Mouse (Mus musculus) spleen, adult 2 months (tissue): ENCODE results near the gene Mdc1. TPM values are rescaled to one million over a fixed set of nuclear protein-coding genes. Genes with fewer than 3 reads are reported as not detected.

ENCODE experiments used
- DNase-seq, 2 experiments: peaks; one replicate each; pipeline versions ENCODE4 v3.0.0 to v3.0.0-alpha.2; 2012 to 2021; ENCODE audit warnings: low spot score in 2 of 2, low read depth in 1 of 2
- H3K27ac ChIP-seq: fragments of 200-500 bp; 2 replicates; pipeline ENCODE4 v1.5.1; 2012; ENCODE audit warnings: low read length, inconsistent platforms; ENCODE audit not compliant: insufficient read depth
- H3K27me3 ChIP-seq: fragments of 200-500 bp; 2 replicates; pipeline ENCODE4 v1.6.1; 2012; ENCODE audit warnings: mild to moderate bottlenecking, moderate library complexity, low read length, inconsistent platforms; ENCODE audit not compliant: control insufficient read depth, insufficient read depth
- H3K36me3 ChIP-seq: fragments of 200-500 bp; 2 replicates; pipeline ENCODE4 v1.6.1; 2012; ENCODE audit warnings: mild to moderate bottlenecking, low read length, inconsistent platforms; ENCODE audit not compliant: control insufficient read depth, insufficient read depth
- H3K4me1 ChIP-seq: fragments of 200-500 bp; 2 replicates; pipeline ENCODE4 v1.6.1; 2011; ENCODE audit warnings: inconsistent platforms; ENCODE audit not compliant: control insufficient read depth, insufficient read depth, insufficient read length
- H3K4me3 ChIP-seq: fragments of 200-500 bp; 2 replicates; pipeline ENCODE4 v1.5.1; 2011; ENCODE audit warnings: mild to moderate bottlenecking, inconsistent platforms; ENCODE audit not compliant: insufficient read depth, insufficient read length; ENCODE audit errors: extremely low read depth
- CTCF ChIP-seq: fragments of 200-500 bp; IDR thresholded peaks from 2 replicates; pipeline ENCODE4 v1.5.1; 2011; ENCODE audit warnings: mild to moderate bottlenecking, inconsistent platforms; ENCODE audit not compliant: insufficient read depth, insufficient read length, insufficient replicate concordance; ENCODE audit errors: extremely low read depth
- POLR2A ChIP-seq: fragments of 200-500 bp; IDR thresholded peaks from 2 replicates; pipeline ENCODE4 v1.6.1; 2011; ENCODE audit warnings: low read depth, low read length, inconsistent platforms
- WGBS: fragments of 180-500 bp; shearing (Covaris S2); methylation state at CpG from one replicate; pipeline ENCODE4 v1.1.7; 2018; 5-methylcytosine and 5-hydroxymethylcytosine counted together
- polyA plus RNA-seq: library from polyadenylated mRNA; depleted of rRNA; stranded (reverse); fragments of >200 nt; gene quantifications from 2 replicates; pipeline ENCODE4 v1.2.3, GENCODE M21; 2012

The Mdc1 gene
- polyA plus RNA-seq, 1 experiment: 11.6 TPM

- Histone ChIP-seq H3K27ac (peak within 1 kb of the TSS; percentile 81), H3K4me3 (peak within 1 kb of the TSS; percentile 88), H3K27me3 (no peaks in the 10 kb centered on the region), H3K36me3 (peaks cover 8% of the 10 kb centered on the region), H3K4me1 (no peaks in the 10 kb centered on the region; the same call in 1 of the 2 replicates)
- WGBS: under 1% methylated on average over 78 of the region's 86 CpGs
- TF ChIP-seq CTCF (no peak), POLR2A (no peak)
- DNase-seq: peak; percentile 84 to 89
Measured at GRCm38 (mm10) chr17:35896781-35897643, 55.7 kb downstream of the Mdc1 start, which contains the start of gene 2310061I04Rik. 2310061I04Rik (minus strand) TSS chr17:35897431.

DNA sequence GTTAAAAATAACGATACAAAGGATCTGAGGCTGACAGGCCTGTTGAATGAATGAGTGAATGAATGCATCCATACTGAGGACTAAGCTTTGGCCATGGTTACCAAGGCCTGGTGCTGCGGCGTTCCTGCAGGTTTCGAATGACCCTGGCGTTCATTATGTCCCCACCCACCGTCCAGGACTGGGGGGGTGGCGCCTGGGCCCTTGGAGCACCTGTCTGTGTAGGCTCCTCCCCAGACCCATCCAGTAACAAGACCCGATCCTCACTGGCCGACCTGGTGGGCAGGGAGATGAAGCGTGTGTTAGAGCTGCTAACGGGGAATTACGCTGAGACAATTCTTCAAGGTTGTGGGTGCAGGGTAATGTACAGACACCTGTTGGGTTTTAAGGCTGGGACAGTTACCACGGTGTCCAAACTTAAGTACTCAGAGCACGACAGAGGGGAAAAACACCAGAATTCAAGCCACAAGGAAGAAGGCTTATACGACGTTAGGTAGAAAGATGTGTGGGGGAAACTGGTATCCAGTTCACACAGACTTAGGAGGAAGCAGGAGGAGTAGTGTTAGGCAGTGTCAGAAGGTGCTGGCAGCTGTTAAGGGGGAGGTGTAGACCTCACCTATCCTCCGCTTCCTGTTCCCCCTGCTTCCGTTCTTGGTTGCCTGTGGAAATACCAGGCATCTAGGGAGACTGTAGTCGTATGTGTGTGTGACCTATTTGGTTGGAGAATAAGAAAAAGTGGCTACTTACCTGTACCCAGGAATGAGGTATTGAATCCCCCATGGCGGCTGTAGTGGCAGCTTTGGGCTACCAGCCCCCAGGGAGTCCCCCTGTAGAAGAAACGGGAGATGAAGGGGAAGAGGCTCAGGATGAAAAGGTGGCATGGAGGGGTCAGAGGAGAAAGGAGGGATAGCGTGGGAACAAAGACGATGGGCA, 56.6 kb downstream of the Mdc1 start:
- WGBS: 32% methylated on average over 23 of the region's 23 CpGs
- peaks cover under 1% of the 10 kb centered on the region; the same call in 1 of the 2 replicates for H3K36me3 ChIP-seq
- H3K4me3 ChIP-seq: no peak overlapping the region
- H3K27me3 ChIP-seq: no peaks in the 10 kb centered on the region
- TF ChIP-seq POLR2A: no peak
- no peak for TF ChIP-seq CTCF
- DNase-seq: no peak
- H3K27ac ChIP-seq: no peak overlapping the region; the same call in 1 of the 2 replicates
- H3K4me1 ChIP-seq: no peaks in the 10 kb centered on the region; the same call in 1 of the 2 replicates

DNA sequence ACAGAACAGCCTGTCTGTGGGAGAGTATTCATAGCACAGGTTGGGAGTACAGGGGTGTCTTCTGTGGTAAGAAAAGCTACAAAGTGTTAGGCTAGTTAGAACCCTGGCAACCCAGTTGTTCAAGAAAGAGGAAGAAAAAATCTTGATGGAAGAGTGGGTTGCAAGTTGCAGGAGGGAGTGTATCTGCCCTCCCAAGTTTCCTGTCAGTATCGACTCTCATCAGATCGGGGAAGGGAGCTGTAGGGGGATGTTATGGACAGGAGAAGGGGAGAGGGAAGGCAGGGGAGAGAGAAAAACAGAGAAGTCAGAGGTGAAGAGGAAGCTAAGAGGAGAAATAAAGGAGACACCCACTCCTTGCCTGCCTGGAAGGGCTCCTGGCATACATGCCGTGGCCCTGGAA, 59.3 kb downstream of the Mdc1 start:
- Histone ChIP-seq H3K36me3 (no peaks in the 10 kb centered on the region), H3K27ac (no peak overlapping the region), H3K4me1 (no peaks in the 10 kb centered on the region; the same call in 1 of the 2 replicates), H3K4me3 (no peak overlapping the region), H3K27me3 (no peaks in the 10 kb centered on the region)
- TF ChIP-seq POLR2A (no peak), CTCF (no peak)
- WGBS: 45% methylated on average over 3 of the region's 3 CpGs
- DNase-seq: no peak

GRCm38 (mm10) chr17:35903343-35903991, 62.2 kb downstream of the Mdc1 start:
- no peaks in the 10 kb centered on the region for H3K27me3 ChIP-seq
- no peak for DNase-seq
- no peak overlapping the region for H3K4me3 ChIP-seq
- H3K4me1 ChIP-seq: no peaks in the 10 kb centered on the region; the same call in 1 of the 2 replicates
- H3K36me3 ChIP-seq: no peaks in the 10 kb centered on the region
- WGBS: 61% methylated on average over 9 of the region's 9 CpGs
- H3K27ac ChIP-seq: peak overlapping the region; percentile 26; the same call in 1 of the 2 replicates
- no peak for TF ChIP-seq POLR2A
- no peak for TF ChIP-seq CTCF

- DNase-seq: no peak
- H3K4me3 ChIP-seq: no peak overlapping the region
- H3K4me1 ChIP-seq: no peaks in the 10 kb centered on the region; the same call in 1 of the 2 replicates
- TF ChIP-seq CTCF (no peak), POLR2A (no peak)
- H3K36me3 ChIP-seq: no peaks in the 10 kb centered on the region
- H3K27me3 ChIP-seq: no peaks in the 10 kb centered on the region
- peak overlapping the region; percentile 26; the same call in 1 of the 2 replicates for H3K27ac ChIP-seq
- 22% methylated on average over 4 of the region's 4 CpGs for WGBS
Measured at GRCm38 (mm10) chr17:35903992-35904355, 62.7 kb downstream of the Mdc1 start.

GRCm38 (mm10) chr17:35905587-35905986, 64.3 kb downstream of the Mdc1 start:
- H3K27ac ChIP-seq: no peak overlapping the region
- no peaks in the 10 kb centered on the region for H3K27me3 ChIP-seq
- H3K4me3 ChIP-seq: no peak overlapping the region
- DNase-seq: no peak
- no peaks in the 10 kb centered on the region for H3K36me3 ChIP-seq
- peaks cover 4% of the 10 kb centered on the region; the same call in 1 of the 2 replicates for H3K4me1 ChIP-seq
- WGBS: 97% methylated on average over 1 of the region's 1 CpGs
- TF ChIP-seq POLR2A (no peak), CTCF (no peak)
